Mouse (Mus musculus) frontal cortex, adult (tissue): ENCODE data around the gene Il18rap.

Experiments used
- ATAC-seq: cut with Nextera tagmentation; 2 replicates; pipeline ENCODE4 v1.9.2; 2017; ENCODE audit warnings: mild to moderate bottlenecking, moderate library complexity, mixed read lengths; ENCODE audit not compliant: low TSS enrichment

The Il18rap gene

DNA sequence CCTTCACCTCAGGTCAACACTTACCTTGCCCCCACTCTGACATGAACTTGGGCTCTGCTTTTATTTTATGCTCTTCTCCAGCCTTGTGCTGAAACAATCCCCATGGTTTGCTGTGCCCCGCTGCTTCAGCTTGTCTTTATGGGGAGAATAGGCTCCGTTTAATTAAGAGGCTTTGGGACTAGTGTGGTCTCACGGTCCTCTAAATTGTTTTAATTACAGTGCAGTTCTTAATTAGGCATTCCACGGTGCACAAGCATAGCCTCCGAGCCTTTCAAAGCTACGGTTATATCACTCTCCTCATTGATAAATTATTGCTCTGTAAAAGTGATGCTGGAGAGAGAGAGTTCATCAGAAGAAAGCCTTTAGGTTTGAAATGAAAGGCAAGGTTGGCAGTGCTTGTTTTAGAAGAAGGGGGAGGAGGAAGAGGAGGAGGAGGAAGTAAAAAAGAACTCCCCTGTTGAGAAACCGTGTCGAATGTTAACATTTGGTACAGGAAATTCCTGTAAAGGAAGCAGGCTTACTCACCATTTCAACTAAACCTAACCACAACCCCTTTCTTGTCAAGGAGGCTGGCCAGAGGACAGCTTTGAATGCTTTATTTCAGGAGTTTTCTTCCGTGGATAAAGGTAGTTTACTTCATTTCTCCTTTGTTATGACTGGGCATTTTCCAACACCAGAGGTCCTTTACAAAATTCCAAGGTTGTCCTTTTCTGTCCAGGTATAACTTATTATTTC is at the start of gene Il18rap:
Gene Il18rap (plus strand): TSS at position 512 of the 735 bp plus-strand sequence.
- no peak for ATAC-seq

DNA sequence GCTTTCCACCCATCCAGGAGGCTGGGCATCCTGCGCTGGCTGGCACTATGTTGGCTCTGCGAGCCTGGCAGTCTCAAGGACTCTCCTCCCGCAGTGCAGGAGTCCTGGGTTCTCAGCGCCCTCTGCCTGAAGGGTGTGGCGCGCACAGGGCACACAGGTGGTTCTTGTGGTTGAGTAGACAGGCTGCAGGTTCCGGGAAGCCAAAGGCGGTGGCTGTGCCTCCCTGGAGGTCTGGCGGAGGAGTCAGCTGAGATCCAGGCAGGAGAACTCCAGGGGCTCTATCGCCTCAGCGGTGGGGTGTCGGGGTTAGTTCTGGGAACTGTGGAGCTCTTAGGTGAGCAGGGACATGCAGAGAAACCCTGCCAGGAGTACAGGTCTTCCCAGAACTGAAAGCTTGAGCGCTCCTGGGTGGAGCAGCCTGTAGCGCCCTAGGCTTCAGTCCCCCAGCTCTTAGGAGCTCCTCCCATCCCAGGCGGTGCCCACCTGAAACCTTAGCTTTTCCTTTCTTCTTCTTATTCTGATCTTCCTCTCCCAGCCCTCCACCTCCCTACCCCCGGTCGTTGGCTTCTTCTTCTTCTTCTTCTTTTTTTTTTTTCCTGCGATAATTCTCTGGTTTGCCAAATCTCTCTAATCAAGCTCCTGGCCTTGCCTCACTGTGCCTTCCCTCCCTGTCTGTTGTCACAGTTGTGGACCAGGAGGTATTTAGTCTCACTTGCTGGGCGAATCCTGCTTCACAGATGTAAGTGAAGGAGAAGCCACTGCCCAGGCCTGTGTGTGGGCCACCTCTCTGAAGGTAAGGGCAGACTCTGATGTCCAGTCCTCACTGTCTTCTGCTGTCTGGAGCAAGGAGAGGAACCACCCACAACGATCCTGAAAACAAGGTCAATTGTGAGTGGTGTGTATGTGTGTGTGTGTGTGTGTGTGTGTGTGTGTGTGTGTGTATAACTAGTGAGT is 49.4 kb upstream of the Il18rap start, which contains the start of gene Il18r1:
Gene Il18r1 (plus strand): TSS at position 76 of the 954 bp plus-strand sequence.
- no peak for ATAC-seq

DNA sequence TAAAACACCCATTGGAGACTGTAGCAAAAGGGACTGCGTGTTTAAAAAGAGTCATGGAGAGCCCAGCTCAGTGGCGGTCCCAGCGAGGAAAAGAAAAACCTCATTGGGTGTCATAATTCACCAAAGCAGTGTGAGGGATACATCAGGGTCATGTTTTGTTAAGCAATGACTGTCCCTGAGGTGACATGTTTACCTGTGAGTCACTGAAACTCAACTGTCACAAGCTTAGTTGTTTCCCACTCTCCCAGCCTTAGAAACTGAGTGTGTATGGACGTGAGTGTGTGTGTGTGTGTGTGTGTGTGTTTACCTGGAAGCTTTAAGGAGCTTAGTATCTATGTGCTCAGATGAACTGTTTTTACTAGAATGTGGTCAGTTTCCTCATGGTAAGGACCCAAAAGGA is 47.9 kb upstream of the Il18rap start:
- no peak for ATAC-seq

DNA sequence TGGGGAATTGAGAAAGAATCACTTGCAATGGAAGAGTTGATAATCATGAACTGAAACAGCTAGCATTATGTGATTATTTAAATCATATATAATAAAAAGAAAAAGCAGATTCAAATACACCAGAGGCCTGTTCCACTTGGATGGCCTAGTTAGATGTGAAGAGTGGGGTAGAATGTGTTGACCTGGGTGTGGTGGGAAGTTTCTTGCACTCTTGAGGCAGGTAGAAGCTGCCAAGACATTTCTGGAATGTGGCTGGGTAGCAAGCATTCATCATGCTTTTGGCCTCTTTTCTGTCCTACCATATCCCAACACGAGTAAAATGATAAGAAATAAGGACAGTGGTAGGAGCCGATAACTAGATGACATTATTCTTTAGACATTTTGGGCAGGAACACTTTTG is 46.4 kb upstream of the Il18rap start:
- no peak for ATAC-seq

DNA sequence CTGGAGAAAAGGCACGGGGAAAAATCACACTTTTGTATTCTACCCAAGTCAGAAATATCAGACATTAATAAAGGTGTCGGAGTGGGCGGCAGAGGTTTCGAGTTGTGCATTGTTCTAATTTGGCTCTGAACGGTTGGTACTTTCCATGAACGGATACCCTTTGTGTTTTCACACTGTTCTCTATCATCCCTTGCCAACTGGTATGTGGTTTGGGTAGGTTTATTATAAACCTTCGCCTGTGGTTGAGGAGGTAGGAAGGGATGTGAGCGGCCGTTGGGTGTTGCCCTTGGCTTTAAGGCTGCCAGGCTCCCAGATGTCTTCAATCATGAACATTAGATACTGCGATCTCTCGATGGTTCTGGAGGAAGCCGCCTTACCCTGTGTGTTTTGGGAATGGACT is 45.3 kb upstream of the Il18rap start:
- ATAC-seq: no peak

DNA sequence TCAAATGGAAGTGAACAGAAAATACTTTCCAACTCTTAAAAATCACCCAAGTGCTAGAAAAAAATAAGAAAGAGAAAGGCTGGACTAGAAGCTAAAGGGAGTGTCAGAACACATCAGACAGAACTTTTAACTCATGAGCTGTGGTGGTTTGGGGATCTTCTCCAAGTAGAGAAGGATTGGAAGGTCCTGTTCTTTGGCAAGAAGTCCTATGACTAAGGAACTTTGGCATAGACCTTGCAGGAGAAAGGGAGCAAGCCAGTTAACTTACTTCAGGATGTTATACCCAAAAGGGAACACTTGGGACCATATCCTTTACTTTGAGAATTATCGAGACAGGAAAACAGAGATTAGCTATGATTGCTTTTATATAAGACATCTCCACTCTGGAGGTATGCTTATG is 42.8 kb upstream of the Il18rap start:
- ATAC-seq: no peak

DNA sequence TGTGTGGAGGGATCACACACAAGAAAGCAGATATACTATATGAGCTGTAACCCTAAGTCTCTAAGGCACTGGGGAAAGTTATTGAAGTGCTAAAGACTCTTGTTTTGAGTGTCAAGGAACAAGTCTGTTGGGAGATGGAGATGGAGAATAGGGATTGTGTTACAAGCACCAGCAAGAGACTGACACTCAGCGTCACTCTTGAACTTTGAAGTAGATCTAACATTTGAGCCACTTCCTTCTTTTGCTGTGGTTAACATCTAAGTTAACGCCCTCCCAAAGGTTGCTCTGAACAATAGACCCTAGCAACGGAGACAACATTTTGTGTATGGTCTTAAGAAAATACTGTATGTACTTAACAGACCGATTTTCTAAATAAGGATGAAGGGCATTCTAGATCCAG is 41.5 kb upstream of the Il18rap start:
- no peak for ATAC-seq

DNA sequence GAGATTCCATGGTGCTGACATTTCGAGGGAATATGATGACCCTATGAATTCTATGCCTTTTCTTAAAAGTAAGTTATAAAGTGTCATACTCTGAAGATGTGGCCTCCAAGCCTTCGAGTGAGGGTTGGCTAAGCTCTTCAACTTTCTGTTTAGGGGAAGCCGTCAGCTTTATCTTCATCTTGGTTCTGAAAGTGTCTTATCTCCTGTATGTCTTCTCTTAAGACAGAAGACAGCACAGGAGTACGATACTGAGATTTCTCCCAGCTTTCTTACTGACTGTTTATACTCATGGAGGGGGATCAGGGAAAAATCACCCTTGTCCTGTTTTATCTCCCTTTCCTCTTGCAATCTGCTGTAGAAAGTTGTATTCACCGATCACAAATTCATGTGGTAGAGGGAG is 40.8 kb upstream of the Il18rap start:
- ATAC-seq: no peak

DNA sequence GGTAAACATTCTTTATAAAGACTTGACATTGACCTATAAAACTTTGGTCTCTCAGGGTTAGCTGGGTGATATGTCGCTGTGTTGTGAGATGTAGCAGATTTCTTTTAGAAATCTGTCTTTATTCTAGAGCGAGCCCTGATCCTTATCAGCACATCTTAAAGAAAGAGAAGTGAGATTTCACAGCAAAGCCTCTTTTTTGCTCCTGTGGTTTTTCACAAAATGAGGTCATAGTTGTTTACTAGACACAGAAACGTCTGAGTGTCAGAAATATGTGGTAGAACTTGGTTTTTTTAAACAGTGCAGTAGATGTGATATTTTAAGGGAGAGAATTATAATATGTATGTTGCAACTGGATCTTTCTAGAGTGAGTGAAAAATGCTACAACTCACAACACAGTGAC is 39.5 kb upstream of the Il18rap start:
- ATAC-seq: no peak

DNA sequence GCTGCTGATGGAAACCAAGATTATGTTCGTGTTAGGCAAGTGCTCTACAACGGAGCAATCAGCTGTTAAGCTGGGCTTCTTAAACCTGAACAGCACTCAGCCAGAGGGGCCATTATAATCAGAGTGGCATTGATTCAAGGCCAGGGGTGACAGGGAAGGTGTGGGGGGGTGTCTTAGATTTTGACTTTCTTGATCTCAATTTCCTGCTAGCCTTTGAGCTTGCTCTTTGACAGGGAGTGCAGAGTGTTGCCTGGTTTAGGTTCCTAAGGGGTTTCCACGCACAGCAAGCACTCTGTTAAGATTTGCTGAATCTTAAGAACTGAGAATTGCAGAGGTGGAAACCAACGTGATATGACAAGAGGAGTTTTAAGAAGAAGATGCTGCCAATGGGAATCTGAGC is 38.4 kb upstream of the Il18rap start:
- ATAC-seq: 0 out of 2 replicates have a peak, but pooled peaks have one; percentile 13

DNA sequence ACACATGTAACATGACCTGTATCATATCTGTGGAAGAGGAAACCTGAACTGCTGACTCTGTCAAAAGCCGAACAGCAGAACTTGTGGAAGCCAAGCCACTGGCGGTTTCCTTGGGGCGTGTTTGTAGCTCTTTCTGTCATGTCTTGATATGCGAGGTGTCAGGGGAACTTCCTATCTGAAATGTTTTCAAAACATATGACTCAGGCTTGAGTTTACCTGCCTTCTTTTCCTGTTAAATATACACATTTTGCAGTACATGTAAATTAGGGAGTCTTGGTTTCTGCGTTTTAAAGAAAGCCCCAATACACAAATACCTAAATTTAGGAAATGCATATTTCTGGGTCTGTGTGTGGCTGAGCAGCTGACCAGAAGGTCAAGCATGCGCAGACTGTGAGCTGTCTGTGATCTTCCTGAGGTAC is 35.6 kb upstream of the Il18rap start:
- ATAC-seq: no peak

DNA sequence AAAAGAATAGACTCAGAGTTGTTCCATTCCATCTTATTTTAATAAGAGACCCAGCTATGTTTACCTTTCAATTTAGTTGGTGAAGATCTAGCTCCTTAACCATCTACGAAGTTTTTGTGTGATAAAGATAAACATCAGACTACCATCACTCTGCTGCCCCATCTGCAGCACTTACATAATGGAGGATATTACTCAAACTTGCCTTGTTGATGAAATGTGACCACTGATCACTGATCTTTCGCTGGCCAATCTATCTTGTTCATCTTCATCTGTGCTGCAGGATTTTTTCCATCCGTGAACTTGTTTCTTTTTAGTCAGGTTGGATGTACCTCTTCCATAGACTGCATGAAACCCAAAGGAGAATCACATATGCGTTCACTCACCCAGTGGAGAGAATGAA is 20.6 kb upstream of the Il18rap start:
- ATAC-seq: no peak

DNA sequence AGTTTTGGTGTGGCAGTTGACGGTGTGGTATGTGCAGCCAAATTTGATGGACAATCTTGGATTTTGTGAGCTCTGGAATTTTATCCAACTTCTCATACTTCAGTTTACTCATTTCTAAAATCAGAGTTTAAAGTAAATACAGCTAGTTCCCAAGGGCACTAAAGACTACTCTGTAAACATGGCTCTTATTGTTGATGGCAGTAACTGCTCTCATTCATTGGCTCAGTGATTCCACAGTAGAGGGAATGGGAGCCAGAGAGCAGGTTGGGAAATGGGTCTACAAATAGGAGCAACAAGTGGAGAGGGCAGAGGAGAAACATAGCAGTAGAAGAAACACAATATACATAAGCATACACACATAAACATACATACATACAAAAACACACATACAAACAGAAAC is 15.5 kb upstream of the Il18rap start:
- ATAC-seq: no peak

DNA sequence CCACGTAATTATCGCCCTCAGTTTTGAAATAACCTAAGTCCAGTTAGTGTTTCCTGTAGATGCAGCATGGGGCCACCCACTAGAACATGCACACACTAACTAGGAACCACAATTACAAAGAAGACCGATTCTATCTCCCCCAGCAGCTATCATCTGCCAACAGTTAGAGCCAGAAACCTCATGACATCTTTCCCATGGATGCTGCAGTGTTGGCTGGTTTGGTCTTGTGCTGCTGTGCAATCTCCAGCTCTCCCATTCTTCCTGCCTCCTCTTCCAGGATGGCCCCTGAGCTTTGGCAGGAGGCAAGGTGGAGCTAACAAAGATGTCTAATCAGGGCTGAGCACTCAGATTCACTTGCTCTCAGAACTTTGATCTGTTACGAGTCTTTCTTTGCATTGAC is 14.0 kb upstream of the Il18rap start:
- ATAC-seq: no peak

DNA sequence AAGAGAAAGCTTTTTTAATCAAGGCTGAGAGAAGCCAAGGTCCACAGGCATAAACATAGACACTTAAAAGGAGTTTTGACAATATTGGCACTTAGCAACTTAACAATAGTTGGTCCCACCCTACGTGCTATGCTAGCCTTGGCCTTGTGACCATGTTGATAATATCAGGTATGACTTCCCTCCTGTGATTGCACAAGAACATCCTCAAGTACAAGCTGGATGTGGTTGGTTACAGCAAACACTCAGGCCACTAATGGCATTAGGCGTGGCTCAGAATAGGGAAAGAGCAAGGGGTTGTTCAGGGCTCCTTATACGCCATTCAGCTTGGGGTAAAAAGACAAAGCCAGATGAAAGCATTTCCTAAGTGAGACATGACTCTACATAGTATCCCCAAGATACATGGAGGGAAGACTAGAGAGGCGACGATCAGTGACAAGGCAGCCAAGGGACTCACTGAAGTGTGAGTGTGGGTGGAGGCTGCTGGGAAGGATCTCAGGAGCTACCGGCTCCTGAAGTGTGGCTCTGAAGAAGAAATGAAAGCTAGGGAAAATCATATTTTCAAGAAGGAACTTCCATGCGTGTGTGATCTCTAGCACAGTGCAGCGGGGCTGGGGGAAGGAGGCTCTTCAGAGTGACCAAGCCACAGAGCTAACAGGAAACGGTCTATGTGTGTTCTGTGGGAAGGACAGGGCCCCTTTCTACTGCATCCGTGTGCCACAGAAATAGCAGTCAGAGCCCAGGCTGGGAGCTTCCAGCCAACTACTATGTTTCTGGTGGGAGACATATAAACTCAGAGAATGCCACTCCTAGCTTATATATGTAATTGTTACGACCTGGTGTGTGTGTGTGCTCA is 13.4 kb upstream of the Il18rap start:
- ATAC-seq: peak; percentile 100

DNA sequence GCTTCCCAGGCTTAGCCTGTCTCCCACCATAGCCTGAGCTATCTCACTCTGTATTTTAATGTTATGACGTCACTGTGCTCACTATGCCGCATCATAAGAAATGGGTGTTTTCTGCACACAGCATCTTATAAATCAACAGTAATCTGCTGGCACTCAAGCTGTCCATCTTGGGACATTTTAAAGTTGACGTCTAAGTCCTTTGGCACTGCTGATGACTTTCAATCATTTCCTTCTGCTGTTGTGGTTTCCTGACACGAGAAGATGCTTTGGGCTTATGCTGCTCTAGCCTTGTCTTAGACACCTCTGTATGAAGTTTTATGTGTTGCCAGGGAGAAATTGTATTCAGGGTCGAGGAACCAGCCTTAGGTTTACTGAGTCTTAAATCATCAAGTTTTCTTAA is 10.6 kb upstream of the Il18rap start:
- no peak for ATAC-seq

DNA sequence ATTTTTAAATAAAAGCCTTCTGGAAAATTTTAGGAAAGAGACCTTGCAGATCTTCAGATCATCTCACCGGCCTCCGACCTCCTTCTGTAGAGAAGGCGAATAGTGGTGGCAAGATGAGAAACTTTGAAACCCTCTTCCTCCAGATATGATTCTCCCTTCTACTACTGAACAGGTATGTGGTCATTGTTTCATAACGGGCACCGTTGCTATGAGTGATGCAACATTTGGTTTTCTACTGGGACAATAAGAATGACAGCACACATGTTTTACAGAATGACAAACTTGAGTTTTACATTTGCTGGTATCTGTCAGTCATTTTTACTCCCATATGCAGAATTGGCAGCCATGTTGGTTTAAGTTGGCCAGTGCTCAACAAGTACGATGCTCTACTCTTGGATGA is 1.2 kb downstream of the Il18rap start:
- ATAC-seq: no peak

DNA sequence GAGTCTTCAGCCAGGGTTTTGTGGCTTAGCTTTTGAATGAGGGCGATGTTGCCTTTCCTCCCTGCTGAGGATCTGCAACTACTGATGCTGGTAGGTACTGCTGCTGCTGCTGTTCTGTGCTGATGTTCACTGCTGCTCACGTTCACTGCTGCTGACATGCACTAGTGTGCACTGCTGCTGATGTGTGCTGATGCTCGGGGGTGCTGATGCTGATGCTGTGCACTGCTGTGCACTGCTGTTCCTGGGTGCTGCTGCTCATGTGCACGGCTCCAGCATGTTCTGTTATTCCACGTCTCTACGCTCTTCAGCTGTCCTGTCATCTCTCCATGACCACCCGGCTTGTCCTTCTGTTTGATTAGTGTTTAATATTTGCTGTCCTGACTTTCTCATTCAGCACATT is 7.8 kb downstream of the Il18rap start:
- ATAC-seq: no peak

DNA sequence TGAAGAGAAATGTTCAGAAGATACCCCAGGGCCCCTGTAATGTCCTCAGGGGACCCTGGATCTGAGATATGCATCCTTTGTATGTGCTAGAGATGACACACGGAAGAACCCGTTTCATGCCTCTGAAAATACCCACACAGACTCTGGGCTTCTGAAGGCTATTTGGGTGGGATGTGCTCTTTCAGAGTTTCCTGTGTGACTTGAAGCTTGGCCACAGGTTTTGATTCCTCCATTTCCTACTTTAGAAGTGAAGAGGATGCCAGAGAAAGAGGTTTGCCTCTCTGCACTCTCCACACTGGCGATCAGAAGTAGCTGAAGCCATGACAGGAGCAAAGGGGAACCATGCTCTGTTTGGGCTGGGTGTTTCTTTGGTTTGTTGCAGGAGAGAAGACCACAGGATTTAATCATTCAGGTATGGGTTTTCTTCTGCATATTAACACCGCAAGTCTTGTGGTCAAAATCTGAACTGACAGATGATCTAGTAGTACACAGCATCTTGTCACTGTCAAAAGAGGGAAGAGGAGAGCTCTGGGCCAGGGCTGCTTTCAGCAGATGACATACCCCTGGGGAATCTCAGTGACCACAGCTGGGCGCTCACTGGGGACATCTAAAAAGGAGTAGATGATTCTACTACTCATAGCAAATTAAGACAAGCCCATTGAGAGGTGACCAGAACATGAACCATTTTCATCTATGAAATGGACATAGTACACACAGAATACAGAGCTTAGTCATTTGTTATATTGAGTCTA is 9.0 kb downstream of the Il18rap start:
- ATAC-seq: no peak

DNA sequence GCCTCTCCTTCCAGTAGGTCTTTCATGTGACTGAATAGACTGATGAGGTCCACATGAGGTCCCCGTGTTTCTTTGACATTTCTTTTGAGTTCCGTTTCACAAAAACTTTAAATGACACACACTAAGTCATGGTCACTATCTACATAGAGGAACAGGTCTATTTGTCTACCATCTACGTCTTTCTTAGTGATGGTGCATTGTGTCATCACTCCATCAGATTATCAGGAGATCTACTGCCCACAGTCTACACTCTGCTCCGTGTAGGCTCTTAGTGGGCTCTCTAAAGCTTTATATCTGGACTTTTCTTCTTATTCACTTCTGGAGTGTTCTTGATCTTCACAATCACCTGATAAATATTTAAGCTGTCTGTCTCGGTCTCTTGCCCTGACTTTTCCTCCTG is 14.1 kb downstream of the Il18rap start:
- ATAC-seq: no peak

DNA sequence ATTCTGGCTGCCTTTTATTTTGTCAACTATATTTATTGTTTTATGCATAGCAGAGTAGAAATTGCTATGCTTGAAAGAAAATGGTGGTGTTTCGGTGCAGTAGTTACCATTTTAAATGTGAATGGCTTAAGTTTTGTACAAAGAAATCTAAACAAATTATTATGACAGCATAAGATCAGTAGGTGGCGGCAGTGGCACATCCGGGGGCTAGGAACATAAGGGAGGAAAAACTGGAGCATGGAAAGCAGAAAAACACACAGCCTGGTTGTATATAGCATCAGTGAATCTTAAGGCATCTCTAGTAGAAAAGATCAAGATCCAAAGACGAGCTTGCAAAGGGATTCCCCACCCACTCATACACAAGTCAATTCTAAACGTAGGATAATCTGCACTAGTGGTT is 22.4 kb downstream of the Il18rap start:
- ATAC-seq: 0 out of 2 replicates have a peak, but pooled peaks have one; percentile 55
